Mouse (Mus musculus): Measurements from ENCODE around the gene Vrk3. TPM values are rescaled to one million over a fixed set of nuclear protein-coding genes. Genes with fewer than 3 reads are reported as not detected.
A peak's percentile ranks its signal among the peaks of the same experiment; 100 is the strongest.

The Vrk3 gene
- polyA plus RNA-seq, 1 experiment = 33.6 TPM

GRCm38 (mm10) chr7:44810365-44810764 lies 62.2 kb downstream of the Vrk3 start:
- TF ChIP-seq POLR2A (IDR thresholded peaks at IDR 0.05; ENCODE audit: borderline replicate concordance, control insufficient read depth, low read depth, low read length) (no peak), CTCF (IDR thresholded peaks at IDR 0.05; ENCODE audit: control insufficient read depth, insufficient read depth, low read length) (no peak)
- no peak overlapping the region for H3K4me3 ChIP-seq (replicated peaks; ENCODE audit: control insufficient read depth, low read depth, low read length)
- peaks cover 2% of the 10 kb centered on the region for H3K4me1 ChIP-seq (ENCODE audit: control insufficient read depth, insufficient read depth, low read length)
- H3K27ac ChIP-seq (ENCODE audit: control insufficient read depth, insufficient read depth, low read depth, low read length, poor library complexity) = no peak overlapping the region
- 74% methylated on average over 4 of the region's 4 CpGs for WGBS

GRCm38 (mm10) chr7:44810819-44811557 lies 62.8 kb downstream of the Vrk3 start:
- no peak for TF ChIP-seq CTCF (IDR thresholded peaks at IDR 0.05; ENCODE audit: control insufficient read depth, insufficient read depth, low read length)
- no peak for TF ChIP-seq POLR2A (IDR thresholded peaks at IDR 0.05; ENCODE audit: borderline replicate concordance, control insufficient read depth, low read depth, low read length)
- H3K4me1 ChIP-seq (ENCODE audit: control insufficient read depth, insufficient read depth, low read length) = peaks cover 2% of the 10 kb centered on the region
- WGBS = 86% methylated on average over 7 of the region's 7 CpGs
- H3K27ac ChIP-seq (ENCODE audit: control insufficient read depth, insufficient read depth, low read depth, low read length, poor library complexity) = no peak overlapping the region
- H3K4me3 ChIP-seq (replicated peaks; ENCODE audit: control insufficient read depth, low read depth, low read length) = no peak overlapping the region

GRCm38 (mm10) chr7:44812651-44813325 lies 64.6 kb downstream of the Vrk3 start:
- Histone ChIP-seq H3K4me1 (ENCODE audit: control insufficient read depth, insufficient read depth, low read length) (peaks cover 2% of the 10 kb centered on the region), H3K27ac (ENCODE audit: control insufficient read depth, insufficient read depth, low read depth, low read length, poor library complexity) (no peak overlapping the region), H3K4me3 (replicated peaks; ENCODE audit: control insufficient read depth, low read depth, low read length) (no peak overlapping the region)
- TF ChIP-seq CTCF (IDR thresholded peaks at IDR 0.05; ENCODE audit: control insufficient read depth, insufficient read depth, low read length) (no peak), POLR2A (IDR thresholded peaks at IDR 0.05; ENCODE audit: borderline replicate concordance, control insufficient read depth, low read depth, low read length) (no peak)
- 90% methylated on average over 20 of the region's 20 CpGs for WGBS

GRCm38 (mm10) chr7:44813985-44814384 lies 65.8 kb downstream of the Vrk3 start:
- 85% methylated on average over 3 of the region's 3 CpGs for WGBS
- Histone ChIP-seq H3K4me3 (replicated peaks; ENCODE audit: control insufficient read depth, low read depth, low read length) (no peak overlapping the region), H3K27ac (ENCODE audit: control insufficient read depth, insufficient read depth, low read depth, low read length, poor library complexity) (no peak overlapping the region), H3K4me1 (ENCODE audit: control insufficient read depth, insufficient read depth, low read length) (peaks cover 4% of the 10 kb centered on the region)
- TF ChIP-seq CTCF (IDR thresholded peaks at IDR 0.05; ENCODE audit: control insufficient read depth, insufficient read depth, low read length) = no peak
- no peak for TF ChIP-seq POLR2A (IDR thresholded peaks at IDR 0.05; ENCODE audit: borderline replicate concordance, control insufficient read depth, low read depth, low read length)

- peaks cover 4% of the 10 kb centered on the region for H3K4me1 ChIP-seq (ENCODE audit: control insufficient read depth, insufficient read depth, low read length)
- TF ChIP-seq POLR2A (IDR thresholded peaks at IDR 0.05; ENCODE audit: borderline replicate concordance, control insufficient read depth, low read depth, low read length) (no peak), CTCF (IDR thresholded peaks at IDR 0.05; ENCODE audit: control insufficient read depth, insufficient read depth, low read length) (no peak)
- no peak overlapping the region for H3K27ac ChIP-seq (ENCODE audit: control insufficient read depth, insufficient read depth, low read depth, low read length, poor library complexity)
- WGBS = 80% methylated on average over 4 of the region's 4 CpGs
- no peak overlapping the region for H3K4me3 ChIP-seq (replicated peaks; ENCODE audit: control insufficient read depth, low read depth, low read length)
Observed at GRCm38 (mm10) chr7:44814423-44814822, 66.2 kb downstream of the Vrk3 start.

GRCm38 (mm10) chr7:44814952-44815553 lies 66.8 kb downstream of the Vrk3 start:
- Histone ChIP-seq H3K4me1 (ENCODE audit: control insufficient read depth, insufficient read depth, low read length) (peaks cover 7% of the 10 kb centered on the region), H3K27ac (ENCODE audit: control insufficient read depth, insufficient read depth, low read depth, low read length, poor library complexity) (peak overlapping the region; percentile 76; the same call in 1 of the 2 replicates), H3K4me3 (replicated peaks; ENCODE audit: control insufficient read depth, low read depth, low read length) (peak overlapping the region; percentile 89)
- 62% methylated on average over 14 of the region's 14 CpGs for WGBS
- TF ChIP-seq POLR2A (IDR thresholded peaks at IDR 0.05; ENCODE audit: borderline replicate concordance, control insufficient read depth, low read depth, low read length) (no peak), CTCF (IDR thresholded peaks at IDR 0.05; ENCODE audit: control insufficient read depth, insufficient read depth, low read length) (no peak)

- peaks cover 8% of the 10 kb centered on the region for H3K4me1 ChIP-seq (ENCODE audit: control insufficient read depth, insufficient read depth, low read length)
- under 1% methylated on average over 62 of the region's 62 CpGs for WGBS
- peak within 1 kb of the TSS; percentile 89 for H3K4me3 ChIP-seq (replicated peaks; ENCODE audit: control insufficient read depth, low read depth, low read length)
- no peak for TF ChIP-seq CTCF (IDR thresholded peaks at IDR 0.05; ENCODE audit: control insufficient read depth, insufficient read depth, low read length)
- peak; percentile 85 for TF ChIP-seq POLR2A (IDR thresholded peaks at IDR 0.05; ENCODE audit: borderline replicate concordance, control insufficient read depth, low read depth, low read length)
- peak within 1 kb of the TSS; percentile 76 for H3K27ac ChIP-seq (ENCODE audit: control insufficient read depth, insufficient read depth, low read depth, low read length, poor library complexity)
Observed at GRCm38 (mm10) chr7:44815721-44816469, 67.7 kb downstream of the Vrk3 start, which contains the start of the genes Nup62 and Il4i1. Nup62 (plus strand) TSS chr7:44816088. Il4i1 (plus strand) TSS chr7:44816387.
